Mouse (Mus musculus) neutrophil, adult 5-6 weeks (primary cell): ENCODE data around the gene Alcam. TPM values are rescaled to one million over a fixed set of nuclear protein-coding genes. Genes with fewer than 3 reads are reported as not detected.

ENCODE experiments used
- ATAC-seq: fragments of 151-379, 151-347 bp; 2 replicates; pipeline ENCODE4 v1.8.0; 2017; ENCODE audit warnings: mild to moderate bottlenecking, moderate TSS enrichment; ENCODE audit not compliant: insufficient number of reproducible peaks, poor library complexity, low FRiP score, severe bottlenecking; ENCODE audit errors: extremely low read depth
- total RNA-seq: library from RNA; stranded (forward); fragments of 200-1000 nt; gene quantifications from 2 replicates; pipeline ENCODE4 v1.2.3, GENCODE M21; 2017

Alcam gene
- total RNA-seq: 121 and 136 TPM in 2 replicates

- ATAC-seq: no peak
Measured at GRCm38 (mm10) chr16:52453971-52454514, at the start of gene Alcam. Gene Alcam, minus strand, starts transcription at chr16:52454074.

GRCm38 (mm10) chr16:52498757-52499335 is 45.0 kb upstream of the Alcam start:
- no peak for ATAC-seq

GRCm38 (mm10) chr16:52490542-52490941 is 36.7 kb upstream of the Alcam start:
- peak; percentile 51; the same call in 1 of the 2 replicates for ATAC-seq

GRCm38 (mm10) chr16:52474235-52474634 is 20.4 kb upstream of the Alcam start:
- peak; percentile 31; the same call in 1 of the 2 replicates for ATAC-seq

- ATAC-seq: no peak
Measured at GRCm38 (mm10) chr16:52473089-52473488, 19.2 kb upstream of the Alcam start.

- ATAC-seq: no peak
Measured at GRCm38 (mm10) chr16:52472635-52473034, 18.8 kb upstream of the Alcam start.

DNA sequence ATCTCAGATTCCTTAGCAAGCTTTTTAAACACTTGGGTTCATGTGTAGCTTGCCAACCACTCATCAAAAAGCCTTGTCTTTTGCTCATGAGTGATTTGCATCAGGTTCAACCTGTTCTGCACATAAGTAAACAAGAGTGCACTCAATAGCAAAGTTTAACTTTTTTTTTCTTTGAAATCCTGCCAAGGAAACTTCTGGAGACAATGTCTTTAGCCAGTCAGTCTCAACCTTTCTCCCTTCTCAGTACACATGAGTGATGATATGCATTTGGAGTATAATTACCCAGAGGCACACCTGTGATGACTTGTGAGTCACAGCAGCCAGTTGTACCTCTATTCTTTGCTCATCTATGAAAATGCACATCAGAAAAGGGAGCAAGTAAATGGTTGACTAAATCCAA is 18.2 kb upstream of the Alcam start:
- no peak for ATAC-seq

- no peak for ATAC-seq
Measured at GRCm38 (mm10) chr16:52470881-52471280, 17.0 kb upstream of the Alcam start.

GRCm38 (mm10) chr16:52470226-52470625 is 16.4 kb upstream of the Alcam start:
- ATAC-seq: peak; percentile 92

- peak; percentile 84 for ATAC-seq
Measured at GRCm38 (mm10) chr16:52468426-52468825, 14.6 kb upstream of the Alcam start.

DNA sequence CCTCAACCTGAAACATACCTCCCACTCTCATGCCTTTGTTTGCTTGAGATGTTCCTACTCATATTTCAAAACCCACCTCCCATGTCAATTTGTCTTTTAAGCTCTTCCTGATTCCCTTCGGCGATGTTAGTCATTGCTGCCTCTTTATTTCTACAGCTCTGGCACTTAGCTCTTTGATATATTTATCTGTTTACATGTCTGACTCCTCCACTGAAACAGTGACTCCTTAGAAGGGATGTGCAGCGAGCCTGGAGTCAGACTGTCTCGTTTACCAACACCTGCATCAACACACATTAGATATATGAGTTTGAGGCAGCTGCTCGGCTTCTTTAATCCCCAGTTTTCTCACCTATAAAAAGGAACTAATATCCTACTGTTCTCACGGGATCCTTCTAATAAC is 12.9 kb upstream of the Alcam start:
- ATAC-seq: no peak

- ATAC-seq: peak; percentile 66
Measured at GRCm38 (mm10) chr16:52464597-52464996, 10.7 kb upstream of the Alcam start.

GRCm38 (mm10) chr16:52452862-52453715 is 785 bp downstream of the Alcam start:
- ATAC-seq: peak; percentile 89

DNA sequence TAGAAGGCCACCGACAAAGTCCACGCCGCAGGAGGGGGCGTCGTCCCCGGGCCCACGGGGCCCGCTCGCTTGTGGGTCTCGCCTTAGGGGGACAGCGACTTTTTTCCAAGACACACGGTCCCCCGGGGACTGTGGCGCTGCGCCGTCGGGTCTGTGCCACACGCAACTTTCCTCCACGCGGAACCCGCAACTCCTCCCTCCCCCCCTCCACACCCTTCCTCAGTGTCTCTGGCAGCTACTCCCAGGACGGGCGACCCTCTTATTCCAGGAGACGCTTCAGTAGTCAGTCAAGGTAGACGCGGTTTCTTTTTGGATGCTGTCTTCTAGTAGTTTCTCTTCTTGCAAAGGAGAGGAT is 1.4 kb downstream of the Alcam start:
- no peak for ATAC-seq

- ATAC-seq: no peak
Measured at GRCm38 (mm10) chr16:52451786-52452476, 1.9 kb downstream of the Alcam start.

- no peak for ATAC-seq
Measured at GRCm38 (mm10) chr16:52451101-52451785, 2.6 kb downstream of the Alcam start.

GRCm38 (mm10) chr16:52450245-52451100 is 3.4 kb downstream of the Alcam start:
- peak; percentile 29; the same call in 1 of the 2 replicates for ATAC-seq

- ATAC-seq: no peak
Measured at GRCm38 (mm10) chr16:52449889-52450244, 4.0 kb downstream of the Alcam start.
